Mouse (Mus musculus) small intestine, adult 2 months (tissue): ENCODE results near the gene Krt71.

ENCODE experiments used
- CTCF ChIP-seq: fragments of 200-500 bp; IDR thresholded peaks from 2 replicates; pipeline ENCODE4 v1.5.1; 2012; ENCODE audit warnings: low read depth, mild to moderate bottlenecking, control low read depth, inconsistent platforms, low read length, moderate library complexity, mixed read lengths; ENCODE audit not compliant: insufficient replicate concordance, insufficient read length; ENCODE audit errors: extremely low read depth
- POLR2A ChIP-seq: fragments of 200-500 bp; IDR thresholded peaks from 2 replicates; pipeline ENCODE4 v1.6.1; 2012; ENCODE audit warnings: low read depth, mild to moderate bottlenecking, control low read depth, inconsistent platforms, low read length, moderate library complexity

DNA sequence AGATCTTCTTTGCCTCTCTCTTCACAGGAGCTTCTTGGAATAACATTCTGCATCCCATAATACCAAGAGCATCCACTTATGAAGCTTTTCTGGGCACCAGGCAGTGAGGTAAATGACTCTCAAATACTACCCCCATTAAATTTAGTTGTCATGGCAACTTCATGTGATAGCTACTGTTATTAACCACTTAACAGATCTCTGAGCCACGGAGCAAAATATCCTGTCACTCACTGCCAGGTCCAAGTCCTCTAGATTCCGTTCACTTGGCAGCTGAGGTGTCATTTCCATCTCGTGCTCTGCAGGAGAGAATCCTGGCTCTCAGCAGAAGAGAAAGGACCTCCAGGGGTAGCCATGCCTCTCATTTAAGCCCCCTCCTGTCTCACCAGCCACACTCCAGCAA, 48.0 kb upstream of the Krt71 start:
- TF ChIP-seq CTCF (no peak), POLR2A (no peak)
